Mouse (Mus musculus): Measurements from ENCODE around the gene Fam155a. TPM values are rescaled to one million over a fixed set of nuclear protein-coding genes. Genes with fewer than 3 reads are reported as not detected.
A peak's percentile ranks its signal among the peaks of the same experiment; 100 is the strongest.

The Fam155a gene
- polyA plus RNA-seq, 1 experiment from 2014 or later: 30.3 TPM

DNA sequence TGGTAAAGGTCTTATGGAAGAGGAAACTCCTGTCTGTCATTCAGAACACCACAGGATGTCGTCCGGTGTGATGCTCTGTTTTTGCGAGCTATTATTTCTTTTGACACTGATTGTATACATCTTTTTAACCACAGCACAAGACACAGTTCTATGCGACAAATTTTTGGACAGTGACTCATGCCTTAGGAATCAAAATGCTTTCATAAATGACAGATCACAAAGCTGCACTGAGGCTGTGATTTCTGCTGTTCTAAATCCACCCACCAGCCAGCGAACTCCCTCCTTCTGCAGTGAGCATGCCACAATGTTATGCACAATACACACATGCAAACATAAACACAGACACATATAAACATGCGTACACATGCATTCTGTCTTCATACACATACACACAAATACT, 224.5 kb downstream of the Fam155a start:
- Histone ChIP-seq H3K4me3 (ENCODE audit: low read length) (no peak overlapping the region), H3K27me3 (replicated peaks; ENCODE audit: control insufficient read depth, insufficient read depth, low read length) (no peaks in the 10 kb centered on the region), H3K9me3 (ENCODE audit: control insufficient read depth, low read length) (no peaks in the 10 kb centered on the region), H3K4me1 (ENCODE audit: control insufficient read depth, insufficient read depth, low read depth, low read length) (peaks cover 18% of the 10 kb centered on the region), H3K9ac (ENCODE audit: low read depth, low read length) (no peak overlapping the region), H3K4me2 (ENCODE audit: low read length) (no peak overlapping the region), H3K27ac (ENCODE audit: low read depth, low read length) (no peak overlapping the region), H3K36me3 (ENCODE audit: control insufficient read depth, insufficient read depth, low read length) (no peaks in the 10 kb centered on the region)
- 72% methylated on average over 6 of the region's 6 CpGs for WGBS
- ATAC-seq: no peak

DNA sequence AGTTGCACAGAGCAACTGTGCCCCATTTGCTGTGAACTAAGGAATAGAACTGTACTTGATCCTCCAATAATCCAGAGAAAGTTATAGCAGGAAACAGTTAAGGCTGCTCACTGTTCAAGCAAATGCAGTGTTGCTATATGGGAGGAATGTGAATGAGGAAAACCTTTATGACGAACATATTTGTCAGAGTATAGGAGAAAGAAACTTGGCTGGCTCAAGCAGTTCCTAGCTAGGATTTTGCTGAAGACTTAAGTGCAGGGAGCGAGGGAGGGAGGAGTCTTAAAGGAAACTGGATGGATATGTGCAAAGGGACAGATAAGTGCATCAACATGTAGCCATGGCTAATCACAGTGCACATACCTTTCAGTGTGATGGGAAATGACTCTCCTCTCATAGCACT, 225.3 kb downstream of the Fam155a start:
- no peak overlapping the region for H3K9ac ChIP-seq (ENCODE audit: low read depth, low read length)
- ATAC-seq: no peak
- H3K4me3 ChIP-seq (ENCODE audit: low read length): no peak overlapping the region
- no peaks in the 10 kb centered on the region for H3K9me3 ChIP-seq (ENCODE audit: control insufficient read depth, low read length)
- no peaks in the 10 kb centered on the region for H3K27me3 ChIP-seq (replicated peaks; ENCODE audit: control insufficient read depth, insufficient read depth, low read length)
- no peak overlapping the region for H3K4me2 ChIP-seq (ENCODE audit: low read length)
- H3K36me3 ChIP-seq (ENCODE audit: control insufficient read depth, insufficient read depth, low read length): no peaks in the 10 kb centered on the region
- H3K4me1 ChIP-seq (ENCODE audit: control insufficient read depth, insufficient read depth, low read depth, low read length): peaks cover 18% of the 10 kb centered on the region
- no peak overlapping the region for H3K27ac ChIP-seq (ENCODE audit: low read depth, low read length)
- 76% methylated on average over 2 of the region's 2 CpGs for WGBS

DNA sequence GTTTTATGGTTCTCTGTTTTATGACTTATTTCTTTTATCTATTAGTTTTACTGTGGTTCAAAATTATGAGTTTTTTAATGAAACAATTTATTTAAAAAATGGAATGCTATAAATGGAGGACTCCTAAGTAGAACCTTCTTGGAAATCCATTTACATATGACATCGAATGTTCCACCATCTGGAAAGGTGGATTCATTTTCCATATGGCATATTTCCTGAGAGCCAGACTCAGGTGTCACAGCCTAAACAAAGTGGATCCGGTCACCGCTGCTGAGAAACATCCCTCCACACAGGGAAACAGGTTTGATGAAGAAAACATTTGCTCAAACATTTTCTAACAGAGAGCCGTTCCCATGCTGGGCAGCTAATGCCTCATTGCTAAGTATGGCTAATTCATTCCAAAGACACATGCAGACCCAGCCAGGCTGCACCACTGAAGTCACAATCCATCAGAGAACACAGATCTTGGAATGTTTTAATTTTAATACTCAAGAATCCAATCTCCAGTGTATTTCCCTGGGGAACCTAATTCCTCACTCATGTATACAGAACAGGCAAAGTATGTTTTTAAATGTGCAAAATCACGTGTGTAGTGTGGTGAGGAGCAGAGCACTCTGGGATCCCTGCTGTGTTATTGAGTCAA, 235.1 kb downstream of the Fam155a start:
- no peak overlapping the region for H3K4me2 ChIP-seq (ENCODE audit: low read length)
- 60% methylated on average over 5 of the region's 5 CpGs for WGBS
- no peak overlapping the region for H3K27ac ChIP-seq (ENCODE audit: low read depth, low read length)
- no peak overlapping the region for H3K4me3 ChIP-seq (ENCODE audit: low read length)
- no peaks in the 10 kb centered on the region for H3K4me1 ChIP-seq (ENCODE audit: control insufficient read depth, insufficient read depth, low read depth, low read length)
- H3K9ac ChIP-seq (ENCODE audit: low read depth, low read length): no peak overlapping the region
- H3K9me3 ChIP-seq (ENCODE audit: control insufficient read depth, low read length): no peaks in the 10 kb centered on the region
- no peak for ATAC-seq
- no peaks in the 10 kb centered on the region for H3K27me3 ChIP-seq (replicated peaks; ENCODE audit: control insufficient read depth, insufficient read depth, low read length)
- H3K36me3 ChIP-seq (ENCODE audit: control insufficient read depth, insufficient read depth, low read length): no peaks in the 10 kb centered on the region

DNA sequence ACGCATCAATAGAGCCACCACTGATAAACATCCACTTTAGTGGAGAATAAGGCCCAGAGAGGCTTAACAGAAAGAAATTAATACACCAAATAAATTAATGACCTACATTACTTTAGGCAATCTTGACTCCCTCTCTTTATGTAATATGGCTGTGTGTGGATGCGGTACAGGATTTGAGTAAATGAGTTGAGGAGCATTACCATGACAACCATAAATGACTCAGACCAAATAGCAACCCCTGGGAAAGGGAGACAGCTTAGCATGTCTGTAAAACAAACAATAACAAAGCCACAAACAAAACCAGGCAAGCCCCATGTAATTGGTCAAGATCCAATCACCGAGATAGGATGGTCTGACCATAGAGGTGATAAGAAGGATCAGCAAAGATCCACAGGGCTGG, 244.4 kb downstream of the Fam155a start:
- H3K9me3 ChIP-seq (ENCODE audit: control insufficient read depth, low read length): no peaks in the 10 kb centered on the region
- H3K4me3 ChIP-seq (ENCODE audit: low read length): no peak overlapping the region
- no peak overlapping the region for H3K27ac ChIP-seq (ENCODE audit: low read depth, low read length)
- no peaks in the 10 kb centered on the region for H3K36me3 ChIP-seq (ENCODE audit: control insufficient read depth, insufficient read depth, low read length)
- H3K4me1 ChIP-seq (ENCODE audit: control insufficient read depth, insufficient read depth, low read depth, low read length): 0 out of 2 replicates have a peak, but pooled peaks cover 4% of the 10 kb centered on the region
- peak; percentile 43; the same call in 1 of the 2 replicates for ATAC-seq
- H3K4me2 ChIP-seq (ENCODE audit: low read length): no peak overlapping the region
- H3K9ac ChIP-seq (ENCODE audit: low read depth, low read length): no peak overlapping the region
- H3K27me3 ChIP-seq (replicated peaks; ENCODE audit: control insufficient read depth, insufficient read depth, low read length): no peaks in the 10 kb centered on the region
- WGBS: 49% methylated on average over 3 of the region's 3 CpGs

DNA sequence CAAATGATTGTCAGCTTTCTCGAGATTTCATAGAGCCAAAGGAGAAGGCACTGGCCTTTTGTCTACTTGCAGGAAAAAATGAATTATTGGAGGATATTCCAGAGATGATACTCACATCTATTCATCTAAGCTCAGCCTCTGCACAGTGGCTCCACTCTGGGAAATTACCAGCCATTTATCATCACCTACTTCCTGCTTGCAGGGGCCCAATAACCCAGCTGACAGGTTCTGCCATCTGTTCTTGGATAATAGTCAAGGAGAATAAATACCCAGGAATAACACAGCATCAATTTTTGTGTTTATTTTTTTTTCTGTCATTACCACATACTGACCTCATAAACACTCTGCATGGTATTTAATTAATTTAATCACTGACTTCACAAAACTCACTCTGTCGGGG, 249.4 kb downstream of the Fam155a start:
- WGBS: 69% methylated on average over 2 of the region's 2 CpGs
- no peak overlapping the region for H3K4me3 ChIP-seq (ENCODE audit: low read length)
- H3K9me3 ChIP-seq (ENCODE audit: control insufficient read depth, low read length): no peaks in the 10 kb centered on the region
- 0 out of 2 replicates have a peak, but pooled peaks cover 3% of the 10 kb centered on the region for H3K4me1 ChIP-seq (ENCODE audit: control insufficient read depth, insufficient read depth, low read depth, low read length)
- H3K4me2 ChIP-seq (ENCODE audit: low read length): no peak overlapping the region
- ATAC-seq: peak; percentile 52; the same call in 1 of the 2 replicates
- no peak overlapping the region for H3K9ac ChIP-seq (ENCODE audit: low read depth, low read length)
- H3K27me3 ChIP-seq (replicated peaks; ENCODE audit: control insufficient read depth, insufficient read depth, low read length): no peaks in the 10 kb centered on the region
- no peaks in the 10 kb centered on the region for H3K36me3 ChIP-seq (ENCODE audit: control insufficient read depth, insufficient read depth, low read length)
- no peak overlapping the region for H3K27ac ChIP-seq (ENCODE audit: low read depth, low read length)

DNA sequence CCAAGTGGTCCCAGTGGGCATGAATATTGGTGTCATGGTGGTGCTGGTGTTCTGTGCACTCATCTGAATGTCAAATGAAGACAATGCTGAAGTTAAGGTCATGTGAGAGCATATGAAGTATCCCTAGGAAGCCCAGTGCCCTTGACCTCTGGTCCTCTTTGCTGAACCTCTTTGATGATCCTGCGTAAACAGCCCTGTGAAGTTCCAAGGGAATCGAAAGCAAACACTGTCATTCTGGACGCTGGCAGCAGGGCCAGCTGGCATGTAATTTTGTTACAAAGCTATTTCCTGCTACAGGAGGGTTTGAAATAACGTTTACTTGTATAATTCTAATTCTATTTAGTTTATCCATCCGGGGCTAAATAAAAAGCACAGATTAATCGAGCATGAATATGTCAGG, 270.2 kb downstream of the Fam155a start:
- 59% methylated on average over 6 of the region's 6 CpGs for WGBS
- H3K4me2 ChIP-seq (ENCODE audit: low read length): no peak overlapping the region
- no peaks in the 10 kb centered on the region for H3K36me3 ChIP-seq (ENCODE audit: control insufficient read depth, insufficient read depth, low read length)
- no peak overlapping the region for H3K4me3 ChIP-seq (ENCODE audit: low read length)
- H3K4me1 ChIP-seq (ENCODE audit: control insufficient read depth, insufficient read depth, low read depth, low read length): no peaks in the 10 kb centered on the region
- no peaks in the 10 kb centered on the region for H3K9me3 ChIP-seq (ENCODE audit: control insufficient read depth, low read length)
- H3K9ac ChIP-seq (ENCODE audit: low read depth, low read length): no peak overlapping the region
- ATAC-seq: no peak
- no peaks in the 10 kb centered on the region for H3K27me3 ChIP-seq (replicated peaks; ENCODE audit: control insufficient read depth, insufficient read depth, low read length)
- H3K27ac ChIP-seq (ENCODE audit: low read depth, low read length): no peak overlapping the region

DNA sequence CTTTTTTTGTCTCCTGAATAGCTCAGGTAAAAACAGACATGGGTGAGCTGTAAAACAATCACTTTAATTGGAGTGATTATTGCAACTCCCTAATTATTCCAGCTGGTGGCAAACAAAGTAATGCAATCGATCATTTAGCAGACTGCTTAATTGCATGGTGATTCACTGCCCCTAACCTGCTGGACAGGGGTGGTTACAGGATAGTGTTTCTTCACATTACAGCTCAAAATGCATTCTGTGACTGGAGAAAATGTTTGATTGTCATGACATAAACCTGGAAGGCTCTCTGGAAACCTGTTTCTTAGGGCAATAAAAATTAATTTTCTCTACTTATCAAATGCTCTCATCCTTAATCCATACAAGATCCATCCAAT, 276.7 kb downstream of the Fam155a start:
- ATAC-seq: no peak; the same call in 1 of the 2 replicates

DNA sequence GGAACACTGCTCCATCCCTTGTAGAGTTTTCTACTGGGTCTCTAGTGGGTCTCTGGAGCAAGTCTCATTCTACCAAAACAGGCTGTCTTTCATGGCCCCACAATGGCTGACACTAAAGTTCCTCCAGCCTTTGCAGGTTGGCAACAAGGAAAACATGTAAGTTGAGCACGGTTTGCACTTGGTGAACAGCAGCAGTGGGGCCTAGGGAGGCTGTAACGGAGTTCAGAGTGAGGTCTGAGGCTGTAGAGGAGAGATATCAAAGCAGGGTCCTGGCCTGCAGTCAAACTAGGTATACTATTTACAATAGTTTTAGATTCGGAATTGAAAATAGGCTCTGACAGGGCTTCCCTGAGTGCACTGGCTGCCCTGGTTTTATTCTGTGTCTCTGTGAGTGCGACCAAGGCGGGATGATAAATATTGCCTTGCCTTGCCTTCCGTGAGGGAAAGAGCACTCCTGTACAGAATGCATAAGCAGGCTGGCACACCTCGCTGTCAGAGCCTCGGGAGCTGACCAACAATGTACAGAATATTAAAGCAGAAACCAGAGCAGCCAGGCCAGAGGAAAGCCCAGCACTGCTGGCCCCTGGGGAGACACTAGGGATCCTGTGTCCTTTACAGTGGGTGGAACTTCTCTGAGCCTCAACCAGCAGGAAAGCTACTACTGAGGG, 277.3 kb downstream of the Fam155a start:
- Histone ChIP-seq H3K9me3 (ENCODE audit: control insufficient read depth, low read length) (no peaks in the 10 kb centered on the region), H3K4me2 (ENCODE audit: low read length) (no peak overlapping the region), H3K27me3 (replicated peaks; ENCODE audit: control insufficient read depth, insufficient read depth, low read length) (no peaks in the 10 kb centered on the region), H3K27ac (ENCODE audit: low read depth, low read length) (peak overlapping the region; percentile 6; the same call in 1 of the 2 replicates), H3K9ac (ENCODE audit: low read depth, low read length) (no peak overlapping the region), H3K4me1 (ENCODE audit: control insufficient read depth, insufficient read depth, low read depth, low read length) (peaks cover 6% of the 10 kb centered on the region), H3K4me3 (ENCODE audit: low read length) (no peak overlapping the region), H3K36me3 (ENCODE audit: control insufficient read depth, insufficient read depth, low read length) (no peaks in the 10 kb centered on the region)
- whole genome bisulfite sequencing: 36% methylated on average over 8 of the region's 8 CpGs
- peak; percentile 83 for ATAC-seq

More for the DNA sequence above, 276.7 kb downstream of the Fam155a start:
- Histone ChIP-seq H3K27me3 (replicated peaks; ENCODE audit: control insufficient read depth, insufficient read depth, low read length) (no peaks in the 10 kb centered on the region), H3K9me3 (ENCODE audit: control insufficient read depth, low read length) (no peaks in the 10 kb centered on the region), H3K4me3 (ENCODE audit: low read length) (no peak overlapping the region), H3K36me3 (ENCODE audit: control insufficient read depth, insufficient read depth, low read length) (no peaks in the 10 kb centered on the region), H3K4me1 (ENCODE audit: control insufficient read depth, insufficient read depth, low read depth, low read length) (peaks cover 6% of the 10 kb centered on the region), H3K27ac (ENCODE audit: low read depth, low read length) (no peak overlapping the region), H3K4me2 (ENCODE audit: low read length) (no peak overlapping the region), H3K9ac (ENCODE audit: low read depth, low read length) (no peak overlapping the region)
- 39% methylated on average over 1 of the region's 1 CpGs for WGBS

DNA sequence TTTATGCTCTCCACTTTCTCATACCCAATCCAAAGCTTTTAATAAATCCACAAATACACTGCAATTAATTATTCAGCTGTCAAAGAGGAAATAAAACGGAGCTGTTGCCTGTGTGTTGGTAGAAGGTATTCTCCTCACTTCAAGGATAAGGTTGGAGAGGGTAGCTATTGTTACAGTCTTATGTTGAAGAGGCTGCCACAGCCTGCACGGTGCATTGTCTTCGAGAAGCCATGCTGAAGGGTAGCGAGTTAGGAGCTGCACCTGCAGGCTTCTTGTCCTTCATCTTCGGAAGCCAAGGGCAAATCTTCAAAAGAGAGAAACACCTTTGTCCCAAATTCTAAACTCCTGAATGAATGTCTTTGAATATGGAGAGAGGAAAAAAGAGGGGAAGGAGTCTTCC, 288.4 kb downstream of the Fam155a start:
- H3K9me3 ChIP-seq (ENCODE audit: control insufficient read depth, low read length): no peaks in the 10 kb centered on the region
- ATAC-seq: peak; percentile 60; the same call in 1 of the 2 replicates
- H3K27me3 ChIP-seq (replicated peaks; ENCODE audit: control insufficient read depth, insufficient read depth, low read length): no peaks in the 10 kb centered on the region
- no peaks in the 10 kb centered on the region for H3K4me1 ChIP-seq (ENCODE audit: control insufficient read depth, insufficient read depth, low read depth, low read length)
- no peak overlapping the region for H3K4me3 ChIP-seq (ENCODE audit: low read length)
- H3K4me2 ChIP-seq (ENCODE audit: low read length): no peak overlapping the region
- peak overlapping the region; percentile 13; the same call in 1 of the 2 replicates for H3K9ac ChIP-seq (ENCODE audit: low read depth, low read length)
- H3K36me3 ChIP-seq (ENCODE audit: control insufficient read depth, insufficient read depth, low read length): no peaks in the 10 kb centered on the region
- 52% methylated on average over 5 of the region's 5 CpGs for WGBS
- H3K27ac ChIP-seq (ENCODE audit: low read depth, low read length): no peak overlapping the region
